Mouse (Mus musculus): Measurements from ENCODE around the gene Rbmx2. TPM values are rescaled to one million over a fixed set of nuclear protein-coding genes. Genes with fewer than 3 reads are reported as not detected.

The Rbmx2 gene
- polyA plus RNA-seq (2015; fragmentation: Nextera tagmentation; extraction: Ambion mirVana): 21.5 and 27.6 TPM in 2 replicates

- Histone ChIP-seq H3K4me3 (peak within 1 kb of the TSS; percentile 59), H3K27me3 (no peaks in the 10 kb centered on the region), H3K27ac (no peak within 1 kb of the TSS), H3K9me3 (no peaks in the 10 kb centered on the region), H3K9ac (peak within 1 kb of the TSS; percentile 72), H3K4me1 (no peaks in the 10 kb centered on the region), H3K36me3 (no peaks in the 10 kb centered on the region; the same call in 1 of the 2 replicates), H3K4me2 (peak within 1 kb of the TSS; percentile 59)
- 22% methylated on average over 42 of the region's 42 CpGs for WGBS
- peak; percentile 86 for ATAC-seq (ENCODE audit: insufficient number of reproducible peaks, insufficient read depth, low FRiP score, low TSS enrichment, low read depth)
Observed at GRCm38 (mm10) chrX:48694864-48695371, at the start of gene Rbmx2. Gene Rbmx2, plus strand, starts transcription at chrX:48695004.

GRCm38 (mm10) chrX:48666807-48667206 is 28.0 kb upstream of the Rbmx2 start:
- WGBS: 43% methylated on average over 6 of the region's 6 CpGs
- Histone ChIP-seq H3K4me2 (no peak overlapping the region), H3K9ac (no peak overlapping the region), H3K27me3 (no peaks in the 10 kb centered on the region), H3K36me3 (no peaks in the 10 kb centered on the region), H3K9me3 (no peaks in the 10 kb centered on the region), H3K4me1 (no peaks in the 10 kb centered on the region), H3K4me3 (no peak overlapping the region), H3K27ac (no peak overlapping the region)
- ATAC-seq (ENCODE audit: insufficient number of reproducible peaks, insufficient read depth, low FRiP score, low TSS enrichment, low read depth): no peak

GRCm38 (mm10) chrX:48669588-48669987 is 25.2 kb upstream of the Rbmx2 start:
- no peaks in the 10 kb centered on the region for H3K4me1 ChIP-seq
- H3K4me2 ChIP-seq: no peak overlapping the region
- H3K27ac ChIP-seq: no peak overlapping the region
- H3K9me3 ChIP-seq: no peaks in the 10 kb centered on the region
- no peak overlapping the region for H3K9ac ChIP-seq
- WGBS: 64% methylated on average over 3 of the region's 3 CpGs
- ATAC-seq (ENCODE audit: insufficient number of reproducible peaks, insufficient read depth, low FRiP score, low TSS enrichment, low read depth): no peak
- no peaks in the 10 kb centered on the region for H3K27me3 ChIP-seq
- no peaks in the 10 kb centered on the region for H3K36me3 ChIP-seq
- H3K4me3 ChIP-seq: no peak overlapping the region

GRCm38 (mm10) chrX:48671714-48672113 is 23.1 kb upstream of the Rbmx2 start:
- Histone ChIP-seq H3K4me2 (no peak overlapping the region), H3K9me3 (no peaks in the 10 kb centered on the region), H3K9ac (no peak overlapping the region), H3K36me3 (no peaks in the 10 kb centered on the region), H3K27ac (no peak overlapping the region), H3K4me1 (no peaks in the 10 kb centered on the region), H3K4me3 (no peak overlapping the region), H3K27me3 (no peaks in the 10 kb centered on the region)
- 68% methylated on average over 3 of the region's 3 CpGs for WGBS
- ATAC-seq (ENCODE audit: insufficient number of reproducible peaks, insufficient read depth, low FRiP score, low TSS enrichment, low read depth): no peak

- Histone ChIP-seq H3K9ac (no peak within 1 kb of the TSS), H3K4me1 (no peaks in the 10 kb centered on the region), H3K36me3 (no peaks in the 10 kb centered on the region), H3K27me3 (no peaks in the 10 kb centered on the region), H3K4me2 (no peak within 1 kb of the TSS), H3K27ac (no peak within 1 kb of the TSS), H3K4me3 (no peak within 1 kb of the TSS), H3K9me3 (no peaks in the 10 kb centered on the region)
- no peak for ATAC-seq (ENCODE audit: insufficient number of reproducible peaks, insufficient read depth, low FRiP score, low TSS enrichment, low read depth)
- WGBS: 65% methylated on average over 4 of the region's 4 CpGs
Observed at GRCm38 (mm10) chrX:48674171-48674570, 20.6 kb upstream of the Rbmx2 start, which contains the start of gene Gpr119. Gene Gpr119, minus strand, starts transcription at chrX:48674478.

- Histone ChIP-seq H3K4me1 (no peaks in the 10 kb centered on the region), H3K27me3 (no peaks in the 10 kb centered on the region), H3K36me3 (no peaks in the 10 kb centered on the region), H3K27ac (no peak overlapping the region), H3K9me3 (no peaks in the 10 kb centered on the region), H3K9ac (no peak overlapping the region), H3K4me2 (no peak overlapping the region), H3K4me3 (no peak overlapping the region)
- ATAC-seq (ENCODE audit: insufficient number of reproducible peaks, insufficient read depth, low FRiP score, low TSS enrichment, low read depth): no peak
- WGBS: 24% methylated on average over 3 of the region's 3 CpGs
Observed at GRCm38 (mm10) chrX:48683451-48683850, 11.4 kb upstream of the Rbmx2 start.

GRCm38 (mm10) chrX:48683857-48684256 is 10.9 kb upstream of the Rbmx2 start:
- no peaks in the 10 kb centered on the region for H3K27me3 ChIP-seq
- H3K4me2 ChIP-seq: no peak overlapping the region
- no peaks in the 10 kb centered on the region for H3K9me3 ChIP-seq
- no peak for ATAC-seq (ENCODE audit: insufficient number of reproducible peaks, insufficient read depth, low FRiP score, low TSS enrichment, low read depth)
- H3K4me3 ChIP-seq: no peak overlapping the region
- H3K4me1 ChIP-seq: no peaks in the 10 kb centered on the region
- H3K36me3 ChIP-seq: no peaks in the 10 kb centered on the region
- H3K27ac ChIP-seq: no peak overlapping the region
- WGBS: 73% methylated on average over 5 of the region's 5 CpGs
- no peak overlapping the region for H3K9ac ChIP-seq

- Histone ChIP-seq H3K27me3 (no peaks in the 10 kb centered on the region), H3K27ac (no peak overlapping the region), H3K4me2 (peak overlapping the region; percentile 58), H3K9me3 (no peaks in the 10 kb centered on the region), H3K36me3 (no peaks in the 10 kb centered on the region; the same call in 1 of the 2 replicates), H3K4me3 (peak overlapping the region; percentile 59), H3K9ac (no peak overlapping the region), H3K4me1 (no peaks in the 10 kb centered on the region)
- WGBS: 18% methylated on average over 6 of the region's 6 CpGs
- ATAC-seq (ENCODE audit: insufficient number of reproducible peaks, insufficient read depth, low FRiP score, low TSS enrichment, low read depth): peak; percentile 74
Observed at GRCm38 (mm10) chrX:48694460-48694859, 344 bp upstream of the Rbmx2 start.

- Histone ChIP-seq H3K9me3 (no peaks in the 10 kb centered on the region), H3K4me3 (no peak overlapping the region), H3K4me1 (no peaks in the 10 kb centered on the region), H3K27ac (no peak overlapping the region), H3K4me2 (no peak overlapping the region), H3K9ac (no peak overlapping the region), H3K27me3 (no peaks in the 10 kb centered on the region), H3K36me3 (peaks cover 25% of the 10 kb centered on the region; the same call in 1 of the 2 replicates)
- ATAC-seq (ENCODE audit: insufficient number of reproducible peaks, insufficient read depth, low FRiP score, low TSS enrichment, low read depth): no peak
- 85% methylated on average over 10 of the region's 10 CpGs for WGBS
Observed at GRCm38 (mm10) chrX:48709701-48710100, 14.9 kb downstream of the Rbmx2 start.

- peaks cover 25% of the 10 kb centered on the region; the same call in 1 of the 2 replicates for H3K36me3 ChIP-seq
- H3K27me3 ChIP-seq: no peaks in the 10 kb centered on the region
- WGBS: 88% methylated on average over 8 of the region's 8 CpGs
- no peaks in the 10 kb centered on the region for H3K9me3 ChIP-seq
- no peak overlapping the region for H3K4me3 ChIP-seq
- H3K4me1 ChIP-seq: no peaks in the 10 kb centered on the region
- H3K9ac ChIP-seq: no peak overlapping the region
- no peak overlapping the region for H3K4me2 ChIP-seq
- ATAC-seq (ENCODE audit: insufficient number of reproducible peaks, insufficient read depth, low FRiP score, low TSS enrichment, low read depth): no peak
- no peak overlapping the region for H3K27ac ChIP-seq
Observed at GRCm38 (mm10) chrX:48712846-48713245, 18.0 kb downstream of the Rbmx2 start.

- H3K27me3 ChIP-seq: no peaks in the 10 kb centered on the region
- no peak overlapping the region for H3K4me3 ChIP-seq
- no peak overlapping the region for H3K27ac ChIP-seq
- H3K9ac ChIP-seq: no peak overlapping the region
- no peaks in the 10 kb centered on the region for H3K4me1 ChIP-seq
- H3K9me3 ChIP-seq: no peaks in the 10 kb centered on the region
- no peak for ATAC-seq (ENCODE audit: insufficient number of reproducible peaks, insufficient read depth, low FRiP score, low TSS enrichment, low read depth)
- H3K4me2 ChIP-seq: no peak overlapping the region
- H3K36me3 ChIP-seq: no peaks in the 10 kb centered on the region
- 64% methylated on average over 2 of the region's 2 CpGs for whole genome bisulfite sequencing
Observed at GRCm38 (mm10) chrX:48754710-48755283, 60.0 kb downstream of the Rbmx2 start.

Measured in embryonic facial prominence, embryonic 13.5 days (tissue).